Mouse (Mus musculus): ENCODE measurements around the gene Cntn5.

DNA sequence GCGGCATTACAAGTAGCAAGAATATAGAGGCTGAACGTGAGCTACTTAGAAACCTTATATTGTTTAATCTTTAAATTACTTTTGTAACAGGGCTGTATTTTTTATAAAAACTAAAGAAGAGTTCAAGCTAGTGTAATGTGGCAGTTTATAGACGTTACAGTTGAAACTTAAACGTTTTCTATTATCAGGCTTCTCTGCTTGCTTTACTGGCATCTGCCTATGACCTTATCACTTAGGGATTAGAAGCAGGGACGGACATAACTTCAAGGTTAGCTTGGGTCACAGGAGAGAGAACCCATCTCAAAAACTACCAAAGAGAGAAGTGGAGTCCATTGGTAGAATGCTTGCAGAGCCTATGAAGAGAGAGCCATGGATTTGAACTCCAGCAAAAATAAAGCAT, 372.3 kb downstream of the Cntn5 start:
- TF ChIP-seq POLR2A (IDR thresholded peaks at IDR 0.05; ENCODE audit: low read depth, low read length) (no peak), EP300 (IDR thresholded peaks at IDR 0.05; ENCODE audit: low read length) (no peak), BHLHE40 (IDR thresholded peaks at IDR 0.05; ENCODE audit: low read depth, low read length) (no peak), MAX (IDR thresholded peaks at IDR 0.05; ENCODE audit: low read length) (no peak), CTCF (conservative IDR thresholded peaks at IDR 0.05 in 1 of 2, IDR thresholded peaks at IDR 0.05 in 1 of 2; ENCODE audit: low read depth in 2 of 2, low read length in 2 of 2) (no peak), USF1 (IDR thresholded peaks at IDR 0.05; ENCODE audit: low read depth, low read length) (no peak), JUND (conservative IDR thresholded peaks at IDR 0.05; ENCODE audit: low read depth, low read length) (no peak), CHD2 (IDR thresholded peaks at IDR 0.05; ENCODE audit: low read length) (no peak), TCF12 (IDR thresholded peaks at IDR 0.05; ENCODE audit: low read depth, low read length) (no peak), ZC3H11A (IDR thresholded peaks at IDR 0.05; ENCODE audit: low read depth, low read length) (no peak), SIN3A (IDR thresholded peaks at IDR 0.05; ENCODE audit: low read length) (no peak), KAT2A (IDR thresholded peaks at IDR 0.05; ENCODE audit: insufficient replicate concordance, low read length) (no peak), NELFE (IDR thresholded peaks at IDR 0.05; ENCODE audit: low read depth, low read length) (no peak)

All from CH12.LX (cell line).